Mouse (Mus musculus): ENCODE data around the gene Fam222a.

- TF ChIP-seq GATA1 (IDR thresholded peaks at IDR 0.05; ENCODE audit: borderline replicate concordance, low read length) (no peak), FLI1 (IDR thresholded peaks at IDR 0.05; ENCODE audit: low read length) (no peak)
Observed at GRCm38 (mm10) chr5:114640809-114641208, 73.0 kb downstream of the Fam222a start.

Data from megakaryocyte, embryonic 14.5 days (primary cell).